Mouse (Mus musculus) Muller cell, postnatal 12 days (primary cell): Measurements from ENCODE around the gene Haghl.
"Not testable (repeated sequence)": the region's sequence is repeated elsewhere in the genome, so short reads cannot be mapped to it uniquely, and the experiment has no call there.

ENCODE experiments used
- DNase-seq: peaks from one replicate; pipeline ENCODE4 v3.0.0-alpha.2; 2015; ENCODE audit errors: inconsistent ontology term

The Haghl gene

GRCm38 (mm10) chr17:25818851-25819780, 33.6 kb upstream of the Haghl start:
- no peak for DNase-seq

GRCm38 (mm10) chr17:25817662-25818061, 32.2 kb upstream of the Haghl start:
- DNase-seq: no peak

GRCm38 (mm10) chr17:25813471-25813870, 28.0 kb upstream of the Haghl start:
- DNase-seq: peak; percentile 93

GRCm38 (mm10) chr17:25810890-25811289, 25.4 kb upstream of the Haghl start:
- DNase-seq: no peak

GRCm38 (mm10) chr17:25809606-25810340, 24.3 kb upstream of the Haghl start:
- no peak for DNase-seq

- DNase-seq: peak; percentile 96
These were observed 23.5 kb upstream of the Haghl start, which contains the start of gene Fbxl16 for GRCm38 (mm10) chr17:25808789-25809605. TSS of gene Fbxl16 (plus strand) at chr17:25809085.

- DNase-seq: no peak
These were observed 22.6 kb upstream of the Haghl start for GRCm38 (mm10) chr17:25808028-25808427.

- not testable (repeated sequence) for DNase-seq
These were observed 22.0 kb upstream of the Haghl start for GRCm38 (mm10) chr17:25807452-25807851.

- no peak for DNase-seq
These were observed 21.0 kb upstream of the Haghl start for GRCm38 (mm10) chr17:25806507-25806906.

GRCm38 (mm10) chr17:25802825-25803517, 17.5 kb upstream of the Haghl start:
- peak; percentile 87 for DNase-seq

- peak; percentile 75 for DNase-seq
These were observed 15.6 kb upstream of the Haghl start for GRCm38 (mm10) chr17:25801029-25801428.

- DNase-seq: peak; percentile 94
These were observed 11.5 kb upstream of the Haghl start, which contains the start of gene Metrn for GRCm38 (mm10) chr17:25796951-25797369. TSS of gene Metrn (minus strand) at chr17:25797136.

GRCm38 (mm10) chr17:25796211-25796771, 10.8 kb upstream of the Haghl start:
- peak; percentile 49 for DNase-seq

- DNase-seq: peak; percentile 94
These were observed 10.2 kb upstream of the Haghl start, which contains the start of gene AC134908.4 for GRCm38 (mm10) chr17:25795609-25796092. TSS of gene AC134908.4 (minus strand) at chr17:25795659.

GRCm38 (mm10) chr17:25794998-25795397, 9.5 kb upstream of the Haghl start:
- no peak for DNase-seq

- DNase-seq: peak; percentile 31
These were observed 8.7 kb upstream of the Haghl start for GRCm38 (mm10) chr17:25794197-25794596.

- peak; percentile 85 for DNase-seq
These were observed 7.1 kb upstream of the Haghl start, which contains the start of gene Fam173a for GRCm38 (mm10) chr17:25792615-25793014. TSS of gene Fam173a (minus strand) at chr17:25792901.

GRCm38 (mm10) chr17:25791843-25792527, 6.5 kb upstream of the Haghl start:
- DNase-seq: peak; percentile 90

GRCm38 (mm10) chr17:25791320-25791842, 5.9 kb upstream of the Haghl start:
- DNase-seq: peak; percentile 51
